Mouse (Mus musculus) T-helper 1 cell (primary cell): ENCODE measurements around the gene Aebp2.

Source experiments
- in situ Hi-C: fragments of 300-600 bp; cut with MboI, MseI; formaldehyde crosslinking; loops from one replicate; pipeline ENCODE4 v1.15.1; 2025; ENCODE audit warnings: high pct_unique_total_duplicates

The Aebp2 gene

GRCm38 (mm10) chr6:140606534-140606933 is 15.9 kb upstream of the Aebp2 start:
- in situ Hi-C loops, result no loop called here

- in situ Hi-C loops, result no loop called here
Observed at GRCm38 (mm10) chr6:140608666-140609065, 13.8 kb upstream of the Aebp2 start.

GRCm38 (mm10) chr6:140609533-140609932 is 12.9 kb upstream of the Aebp2 start:
- in situ Hi-C loops, result no loop called here

DNA sequence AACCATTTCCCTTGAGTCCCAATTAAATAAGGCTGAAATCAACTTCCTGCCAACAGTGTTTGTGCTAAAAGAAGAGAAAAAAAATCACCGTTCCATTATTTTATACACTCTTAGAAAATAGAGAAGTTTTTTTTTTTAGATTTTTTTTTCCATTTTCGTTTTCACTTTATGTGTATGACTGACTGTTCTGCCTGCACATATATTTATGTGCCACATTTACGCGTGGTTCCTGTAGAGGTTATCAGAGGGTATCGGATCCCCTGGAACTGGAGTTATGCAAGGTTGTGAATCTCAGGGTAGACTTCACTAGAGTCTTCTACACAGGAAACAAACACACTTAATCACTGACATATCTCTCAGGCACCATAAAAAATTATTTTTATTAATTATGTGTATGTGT is 12.3 kb upstream of the Aebp2 start:
- in situ Hi-C loops, result no loop called here

DNA sequence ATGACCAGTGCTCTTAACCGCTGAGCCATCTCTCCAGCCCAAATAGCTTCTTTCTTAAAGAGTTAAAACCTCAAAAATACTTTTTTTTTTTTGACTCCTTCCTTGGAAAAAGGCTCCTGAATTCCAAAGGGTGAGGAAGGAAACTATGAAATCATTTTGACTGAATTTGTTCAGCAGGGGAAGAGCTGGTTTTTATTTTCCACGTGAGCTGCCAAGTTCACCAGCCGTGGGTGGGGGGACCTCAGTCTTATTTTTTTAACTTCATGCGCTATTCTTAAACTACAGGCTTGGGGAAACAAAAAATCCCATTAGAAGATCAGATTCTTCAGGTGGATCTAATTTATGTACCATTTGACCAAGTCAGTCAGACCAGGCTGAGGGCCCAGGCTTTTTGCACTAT is 11.2 kb upstream of the Aebp2 start:
- in situ Hi-C loops, result no loop called here

GRCm38 (mm10) chr6:140611893-140612473 is 10.5 kb upstream of the Aebp2 start:
- in situ Hi-C loops, result no loop called here

- in situ Hi-C loops, result no loop called here
Observed at GRCm38 (mm10) chr6:140613822-140614221, 8.6 kb upstream of the Aebp2 start.

- in situ Hi-C loops, result no loop called here
Observed at GRCm38 (mm10) chr6:140614711-140615110, 7.8 kb upstream of the Aebp2 start.

GRCm38 (mm10) chr6:140620531-140621349 is 1.7 kb upstream of the Aebp2 start:
- in situ Hi-C loops, result loop anchor here (5.0 kb wide), 1 partner anchor 58 kb away; no protein-coding TSS in a partner anchor

- in situ Hi-C loops, result loop anchor here (5.0 kb wide), 1 partner anchor 59 kb away; no protein-coding TSS in a partner anchor
Observed at GRCm38 (mm10) chr6:140621622-140622021, 841 bp upstream of the Aebp2 start.

DNA sequence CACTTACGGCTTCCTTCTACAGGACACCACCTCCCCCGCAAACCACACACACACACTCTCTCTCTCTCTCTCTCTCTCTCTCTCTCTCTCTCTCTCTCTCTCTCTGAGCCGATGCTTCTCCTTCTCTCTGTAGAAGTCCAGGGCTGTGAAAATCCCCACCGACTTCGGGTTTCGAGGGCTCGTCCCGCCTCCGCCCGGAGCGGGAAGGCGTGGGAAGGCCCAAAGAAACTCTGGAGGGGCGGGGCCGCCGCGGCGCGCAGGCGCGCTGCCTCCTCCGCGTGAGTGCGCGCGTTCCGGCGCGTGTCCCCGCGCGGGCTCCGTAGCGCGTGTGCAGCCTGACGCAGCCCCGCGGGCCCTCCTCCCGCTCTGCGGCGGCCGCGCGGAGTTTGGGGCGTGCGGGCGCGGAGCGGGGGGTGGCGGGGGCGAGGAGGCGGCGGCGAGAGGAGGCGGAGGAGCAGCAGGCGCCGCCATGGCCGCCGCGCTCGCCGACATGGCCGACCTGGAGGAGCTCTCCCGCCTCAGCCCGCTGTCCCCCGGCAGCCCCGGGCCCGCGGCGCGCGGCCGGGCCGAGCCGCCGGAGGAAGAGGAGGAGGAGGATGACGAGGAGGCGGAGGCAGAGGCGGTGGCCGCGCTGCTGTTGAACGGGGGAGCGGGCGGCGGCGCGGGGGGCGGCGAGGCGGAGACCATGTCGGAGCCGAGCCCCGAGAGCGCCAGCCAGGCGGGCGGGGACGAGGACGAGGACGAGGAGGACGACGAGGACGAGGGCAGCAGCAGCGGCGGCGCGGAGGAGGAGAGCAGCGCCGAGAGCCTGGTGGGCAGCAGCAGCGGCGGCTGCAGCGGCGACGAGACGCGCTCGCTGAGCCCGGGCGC is 998 bp downstream of the Aebp2 start:
- in situ Hi-C loops, result loop anchor here (5.0 kb wide), 1 partner anchor 61 kb away; no protein-coding TSS in a partner anchor

- in situ Hi-C loops, result loop anchor here (5.0 kb wide), 1 partner anchor 62 kb away; no protein-coding TSS in a partner anchor
Observed at GRCm38 (mm10) chr6:140624096-140625051, 1.9 kb downstream of the Aebp2 start.

DNA sequence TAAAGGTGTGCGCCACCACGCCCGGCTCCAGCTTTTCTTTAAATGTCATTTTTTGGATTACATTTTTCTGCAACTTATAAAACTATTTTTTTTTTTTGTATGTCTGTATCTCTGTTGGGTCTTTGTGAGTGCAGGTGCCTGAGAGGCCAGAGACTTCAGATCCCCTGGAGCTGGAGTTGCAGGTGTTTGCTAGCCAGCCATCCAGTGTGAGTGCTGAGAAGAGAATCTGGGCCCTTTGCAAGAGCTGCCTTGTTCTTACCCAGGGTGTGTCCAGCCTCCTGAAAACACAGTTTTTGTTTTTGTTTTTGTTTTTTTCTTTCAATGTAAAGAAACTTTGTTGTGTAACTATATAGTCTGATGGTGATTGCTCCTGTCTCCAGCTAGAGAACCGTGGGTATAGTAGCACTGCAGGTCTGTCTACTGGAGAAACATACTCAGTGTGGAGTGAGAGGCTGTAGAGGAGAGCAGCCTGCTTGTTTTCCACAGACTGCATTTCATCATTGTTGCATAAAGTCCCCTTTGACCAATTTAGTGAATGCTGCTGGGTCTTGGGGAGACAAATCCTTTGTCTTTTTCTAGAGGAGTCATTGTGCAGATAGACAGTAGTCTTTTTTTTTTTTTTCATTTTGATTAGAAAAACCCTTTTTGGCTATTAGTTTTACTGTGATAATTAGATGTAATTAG is 6.9 kb downstream of the Aebp2 start:
- in situ Hi-C loops, result no loop called here

DNA sequence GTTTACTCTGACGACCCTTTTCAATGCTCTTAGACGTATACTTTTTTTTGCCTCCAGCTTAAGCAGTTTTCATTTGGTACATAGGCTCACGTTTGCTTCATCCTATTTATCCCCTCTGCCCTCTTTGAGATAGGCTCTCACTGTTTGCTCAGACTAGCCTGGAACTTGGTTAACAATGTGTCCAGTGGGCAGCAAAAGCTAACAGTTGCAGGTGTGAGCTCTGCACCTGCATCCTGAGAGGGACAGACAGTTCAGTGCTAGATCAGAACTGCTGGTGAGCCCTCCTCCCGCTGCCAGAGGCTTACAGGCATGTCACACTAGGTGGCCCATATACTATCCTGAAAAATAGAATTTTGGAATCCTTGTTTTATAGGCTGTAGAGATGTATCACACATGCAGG is 7.8 kb downstream of the Aebp2 start:
- in situ Hi-C loops, result no loop called here

DNA sequence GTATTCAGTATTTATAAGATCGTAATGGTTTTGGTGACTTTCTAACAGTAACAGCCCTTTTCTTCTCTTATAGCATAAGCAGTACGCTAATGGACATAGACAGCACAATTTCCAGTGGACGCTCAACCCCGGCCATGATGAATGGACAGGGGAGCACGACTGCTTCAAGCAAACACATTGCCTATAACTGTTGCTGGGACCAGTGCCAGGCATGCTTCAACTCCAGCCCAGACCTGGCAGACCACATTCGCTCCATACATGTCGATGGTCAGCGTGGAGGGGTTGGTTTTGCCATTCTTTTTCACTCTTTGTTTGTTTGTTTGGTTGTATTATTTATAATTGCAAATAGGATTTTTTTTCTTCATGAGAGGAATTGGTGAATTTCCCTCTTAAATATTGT is 11.2 kb downstream of the Aebp2 start:
- in situ Hi-C loops, result no loop called here

GRCm38 (mm10) chr6:140636290-140636689 is 13.8 kb downstream of the Aebp2 start:
- in situ Hi-C loops, result no loop called here

DNA sequence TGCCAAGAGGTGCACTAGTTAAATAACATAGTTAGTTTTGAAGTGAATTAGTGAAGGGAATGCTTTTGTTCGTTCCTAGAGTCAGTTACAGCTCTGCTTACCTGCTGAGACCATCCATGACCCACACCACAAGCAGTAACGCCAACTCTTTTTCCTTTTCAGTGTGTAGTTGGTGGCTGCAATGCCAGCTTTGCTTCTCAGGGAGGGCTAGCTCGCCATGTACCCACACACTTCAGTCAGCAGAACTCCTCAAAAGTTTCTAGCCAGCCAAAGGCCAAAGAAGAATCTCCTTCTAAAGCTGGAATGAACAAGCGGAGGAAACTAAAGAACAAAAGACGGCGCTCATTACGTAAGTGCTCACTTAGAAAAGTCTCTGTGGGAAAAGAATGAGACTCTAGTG is 19.5 kb downstream of the Aebp2 start:
- in situ Hi-C loops, result no loop called here

GRCm38 (mm10) chr6:140642655-140643054 is 20.2 kb downstream of the Aebp2 start:
- in situ Hi-C loops, result no loop called here

- in situ Hi-C loops, result no loop called here
Observed at GRCm38 (mm10) chr6:140645931-140646330, 23.5 kb downstream of the Aebp2 start.

GRCm38 (mm10) chr6:140646892-140647291 is 24.4 kb downstream of the Aebp2 start:
- in situ Hi-C loops, result no loop called here
